Mouse (Mus musculus): ENCODE results near the gene Fzd9.

DNA sequence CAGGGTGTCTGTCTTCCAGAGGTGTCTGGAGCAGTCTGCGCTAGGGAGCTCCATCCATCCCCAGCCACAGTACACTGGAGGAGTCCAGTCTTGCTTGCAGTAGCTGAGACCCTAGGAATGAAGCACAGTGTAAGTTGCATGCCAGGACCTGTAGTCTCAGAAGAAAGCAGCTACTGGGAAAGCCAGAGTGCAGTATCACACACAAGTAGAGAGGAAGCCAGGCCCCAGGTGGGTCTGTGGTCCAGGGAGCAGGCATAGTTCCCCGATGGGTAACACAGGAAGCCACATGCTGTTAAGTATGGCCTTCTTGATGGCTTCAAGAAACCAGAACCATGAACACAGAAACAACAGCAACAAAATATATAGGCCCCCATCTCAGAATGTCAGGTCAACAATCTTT lies 41.0 kb upstream of the Fzd9 start:
- TF ChIP-seq CTCF (IDR thresholded peaks at IDR 0.05; ENCODE audit: insufficient read depth, low read length) (no peak), POLR2A (IDR thresholded peaks at IDR 0.05; ENCODE audit: borderline replicate concordance, extremely low read depth, low read depth, low read length) (no peak)

Measured in lung, adult 2 months (tissue).